Comparison of ENCODE assay signal across 9 mouse cellular contexts in genomic region chr15:43772718-43773117, GRCm38 (mm10).
A peak's percentile ranks its signal among the peaks of the same experiment; 100 is the strongest.
DNase-seq lines count a peak whose midpoint lies in the region; ATAC-seq and TF ChIP-seq lines count a peak whose summit lies in the region.
"Had no signal": no experiment of that assay in that cellular context is flagged by ENCODE, and none has a peak within 500 bp of the region (broad histone marks: within the 10 kb centered on the region; RNA-seq: fewer than 3 reads in every experiment).

No protein-coding gene starts in this region.

- H3K27me3 ChIP-seq in neural tube, embryonic 11.5 days (ENCODE audit: control insufficient read depth, insufficient read depth, low read length) = no peaks in the 10 kb centered on the region
- no peaks in the 10 kb centered on the region for H3K27me3 ChIP-seq in forebrain, postnatal 0 days (ENCODE audit: insufficient read depth, low read length)
- no peaks in the 10 kb centered on the region for H3K27me3 ChIP-seq in neural tube, embryonic 12.5 days (replicated peaks)
- H3K27me3 ChIP-seq: heart, embryonic 13.5 days had no signal

- H3K4me3 ChIP-seq in neural tube, embryonic 11.5 days (ENCODE audit: low read depth, low read length) = no peak overlapping the region
- H3K4me3 ChIP-seq in forebrain, postnatal 0 days (ENCODE audit: low read depth, low read length) = no peak overlapping the region
- H3K4me3 ChIP-seq in neural tube, embryonic 12.5 days = no peak overlapping the region
- H3K4me3 ChIP-seq: heart, embryonic 13.5 days had no signal

- H3K4me1 ChIP-seq in neural tube, embryonic 11.5 days (ENCODE audit: control insufficient read depth, insufficient read depth, low read length) = no peaks in the 10 kb centered on the region
- no peaks in the 10 kb centered on the region for H3K4me1 ChIP-seq in forebrain, postnatal 0 days (ENCODE audit: insufficient read depth)
- no peaks in the 10 kb centered on the region for H3K4me1 ChIP-seq in neural tube, embryonic 12.5 days
- H3K4me1 ChIP-seq: heart, embryonic 13.5 days had no signal

- H3K27ac ChIP-seq in neural tube, embryonic 11.5 days (ENCODE audit: low read depth, low read length) = no peak overlapping the region
- H3K27ac ChIP-seq in forebrain, postnatal 0 days (ENCODE audit: low read depth, low read length) = no peak overlapping the region
- no peak overlapping the region for H3K27ac ChIP-seq in neural tube, embryonic 12.5 days
- H3K27ac ChIP-seq: heart, embryonic 13.5 days had no signal

- peak; percentile 12 to 74 for DNase-seq in frontal cortex, adult 2 months (ENCODE audit: extremely low spot score in 1 of 2, low spot score in 1 of 2)
- no peak for DNase-seq in frontal cortex, postnatal 25 days (ENCODE audit: low spot score in 2 of 2)
- peak; percentile 11 for DNase-seq in neural tube, embryonic 11.5 days (ENCODE audit: low spot score)
- no peak for DNase-seq in neural tube, embryonic 10.5 days (ENCODE audit: extremely low spot score, low spot score)
- DNase-seq in forebrain, postnatal 0 days = peak; percentile 68
- DNase-seq in heart, postnatal 36 days = no peak
- DNase-seq in urinary bladder, postnatal 4 days (ENCODE audit: low spot score in 2 of 2) = no peak

- no peaks in the 10 kb centered on the region for H3K9me3 ChIP-seq in neural tube, embryonic 11.5 days (ENCODE audit: control insufficient read depth, low read length)
- no peaks in the 10 kb centered on the region for H3K9me3 ChIP-seq in forebrain, postnatal 0 days (ENCODE audit: low read length)
- no peaks in the 10 kb centered on the region for H3K9me3 ChIP-seq in neural tube, embryonic 12.5 days
- H3K9me3 ChIP-seq: heart, embryonic 13.5 days had no signal

- 32% methylated on average over 3 of the region's 3 CpGs for WGBS in neural tube, embryonic 11.5 days
- WGBS in forebrain, postnatal 0 days = 34% methylated on average over 3 of the region's 3 CpGs
- 34% methylated on average over 3 of the region's 3 CpGs for WGBS in neural tube, embryonic 12.5 days

- H3K9ac ChIP-seq in neural tube, embryonic 11.5 days (ENCODE audit: low read length) = no peak overlapping the region
- no peak overlapping the region for H3K9ac ChIP-seq in forebrain, postnatal 0 days
- H3K9ac ChIP-seq in neural tube, embryonic 12.5 days = no peak overlapping the region
- H3K9ac ChIP-seq: heart, embryonic 13.5 days had no signal

- no peaks in the 10 kb centered on the region for H3K36me3 ChIP-seq in neural tube, embryonic 11.5 days (ENCODE audit: control insufficient read depth, insufficient read depth, low read length)
- no peaks in the 10 kb centered on the region for H3K36me3 ChIP-seq in forebrain, postnatal 0 days (ENCODE audit: insufficient read depth)
- no peaks in the 10 kb centered on the region for H3K36me3 ChIP-seq in neural tube, embryonic 12.5 days
- H3K36me3 ChIP-seq: heart, embryonic 13.5 days had no signal

- TF ChIP-seq CTCF in forebrain, postnatal 0 days (IDR thresholded peaks at IDR 0.05; ENCODE audit: low read depth) = peak; percentile 69

- H3K4me2 ChIP-seq in neural tube, embryonic 11.5 days (ENCODE audit: low read depth) = no peak overlapping the region
- H3K4me2 ChIP-seq in forebrain, postnatal 0 days (ENCODE audit: low read depth) = no peak overlapping the region
- H3K4me2 ChIP-seq in neural tube, embryonic 12.5 days (replicated peaks) = no peak overlapping the region
- H3K4me2 ChIP-seq: heart, embryonic 13.5 days had no signal

- intact Hi-C loops in heart, postnatal 36 days (cut with DNase I) = no loop called here

- ATAC-seq in neural tube, embryonic 11.5 days (ENCODE audit: insufficient read depth, low FRiP score, low TSS enrichment) = peak; percentile 43; the same call in 1 of the 2 replicates
- peak; percentile 81 for ATAC-seq in forebrain, postnatal 0 days
- ATAC-seq in neural tube, embryonic 12.5 days (ENCODE audit: low FRiP score, low read depth) = peak; percentile 70

Comparison
In these comparisons a context has a peak if more than half of its experiments do, and no peak if none do; other contexts are left out.
1. DNase-seq: peak in frontal cortex, adult 2 months (2 of 2), neural tube, embryonic 11.5 days (single experiment) and forebrain, postnatal 0 days (single experiment); none in frontal cortex, postnatal 25 days (0 of 2), neural tube, embryonic 10.5 days (single experiment), heart, postnatal 36 days (0 of 2) and urinary bladder, postnatal 4 days (0 of 2).
2. Peak in every context shown above with its lines, with median percentiles within 50 percentile points of each other: ATAC-seq.